Mouse (Mus musculus): ENCODE data around the gene Il34. TPM values are rescaled to one million over a fixed set of nuclear protein-coding genes. Genes with fewer than 3 reads are reported as not detected.
"Not testable (repeated sequence)": the region's sequence is repeated elsewhere in the genome, so short reads cannot be mapped to it uniquely, and the experiment has no call there.

Gene Il34
- polyA plus RNA-seq, 1 experiment from 2014 or later: 1.3 TPM

- Histone ChIP-seq H3K9me3 (replicated peaks) (no peaks in the 10 kb centered on the region; the same call in 1 of the 2 replicates), H3K4me3 (no peak overlapping the region), H3K4me1 (no peaks in the 10 kb centered on the region), H3K27me3 (no peaks in the 10 kb centered on the region), H3K9ac (no peak overlapping the region), H3K4me2 (no peak overlapping the region), H3K27ac (no peak overlapping the region), H3K36me3 (ENCODE audit: poor library complexity, severe bottlenecking) (no peaks in the 10 kb centered on the region)
- 84% methylated on average over 6 of the region's 6 CpGs for whole genome bisulfite sequencing
- ATAC-seq: no peak
Measured at GRCm38 (mm10) chr8:110790270-110790669, 15.5 kb downstream of the Il34 start.

- no peaks in the 10 kb centered on the region for H3K36me3 ChIP-seq (ENCODE audit: poor library complexity, severe bottlenecking)
- 52% methylated on average over 12 of the region's 12 CpGs for WGBS
- no peak overlapping the region for H3K9ac ChIP-seq
- no peaks in the 10 kb centered on the region for H3K4me1 ChIP-seq
- ATAC-seq: no peak
- no peak overlapping the region for H3K4me3 ChIP-seq
- H3K4me2 ChIP-seq: no peak overlapping the region
- no peaks in the 10 kb centered on the region for H3K27me3 ChIP-seq
- no peaks in the 10 kb centered on the region for H3K9me3 ChIP-seq (replicated peaks)
- H3K27ac ChIP-seq: no peak overlapping the region
Measured at GRCm38 (mm10) chr8:110789571-110789970, 16.2 kb downstream of the Il34 start.

GRCm38 (mm10) chr8:110788981-110789380 is 16.7 kb downstream of the Il34 start:
- no peaks in the 10 kb centered on the region for H3K9me3 ChIP-seq (replicated peaks)
- H3K27me3 ChIP-seq: no peaks in the 10 kb centered on the region
- H3K27ac ChIP-seq: no peak overlapping the region
- H3K4me2 ChIP-seq: no peak overlapping the region
- no peaks in the 10 kb centered on the region for H3K36me3 ChIP-seq (ENCODE audit: poor library complexity, severe bottlenecking)
- WGBS: 73% methylated on average over 12 of the region's 12 CpGs
- H3K4me3 ChIP-seq: no peak overlapping the region
- no peak for ATAC-seq
- H3K9ac ChIP-seq: no peak overlapping the region
- H3K4me1 ChIP-seq: no peaks in the 10 kb centered on the region

GRCm38 (mm10) chr8:110787411-110787954 is 18.2 kb downstream of the Il34 start:
- 87% methylated on average over 9 of the region's 9 CpGs for WGBS
- H3K36me3 ChIP-seq (ENCODE audit: poor library complexity, severe bottlenecking): no peaks in the 10 kb centered on the region

GRCm38 (mm10) chr8:110786934-110787333 is 18.8 kb downstream of the Il34 start:
- Histone ChIP-seq H3K4me2 (no peak overlapping the region), H3K27me3 (no peaks in the 10 kb centered on the region), H3K4me3 (no peak overlapping the region), H3K9me3 (replicated peaks) (no peaks in the 10 kb centered on the region), H3K27ac (no peak overlapping the region), H3K4me1 (no peaks in the 10 kb centered on the region), H3K36me3 (ENCODE audit: poor library complexity, severe bottlenecking) (no peaks in the 10 kb centered on the region), H3K9ac (no peak overlapping the region)
- ATAC-seq: no peak
- WGBS: 88% methylated on average over 8 of the region's 8 CpGs

More at GRCm38 (mm10) chr8:110787411-110787954, 18.2 kb downstream of the Il34 start:
- Histone ChIP-seq H3K9me3 (replicated peaks) (no peaks in the 10 kb centered on the region), H3K27ac (no peak overlapping the region), H3K27me3 (no peaks in the 10 kb centered on the region), H3K4me3 (no peak overlapping the region), H3K4me1 (no peaks in the 10 kb centered on the region), H3K9ac (no peak overlapping the region), H3K4me2 (no peak overlapping the region)
- ATAC-seq: no peak

- H3K4me2 ChIP-seq; H3K27me3 ChIP-seq; H3K9ac ChIP-seq; H3K4me3 ChIP-seq; ATAC-seq; H3K9me3 ChIP-seq (replicated peaks); H3K4me1 ChIP-seq; H3K36me3 ChIP-seq (ENCODE audit: poor library complexity, severe bottlenecking); H3K27ac ChIP-seq: not testable (repeated sequence)
- WGBS: 79% methylated on average over 7 of the region's 7 CpGs
Measured at GRCm38 (mm10) chr8:110786501-110786900, 19.2 kb downstream of the Il34 start.

- Histone ChIP-seq H3K9me3 (replicated peaks) (no peaks in the 10 kb centered on the region), H3K27ac (no peak overlapping the region), H3K4me3 (no peak overlapping the region), H3K27me3 (no peaks in the 10 kb centered on the region), H3K9ac (no peak overlapping the region), H3K4me2 (no peak overlapping the region), H3K4me1 (no peaks in the 10 kb centered on the region), H3K36me3 (ENCODE audit: poor library complexity, severe bottlenecking) (no peaks in the 10 kb centered on the region)
- 62% methylated on average over 2 of the region's 2 CpGs for WGBS
- ATAC-seq: no peak
Measured at GRCm38 (mm10) chr8:110785366-110785765, 20.4 kb downstream of the Il34 start.

GRCm38 (mm10) chr8:110779924-110780718 is 25.6 kb downstream of the Il34 start:
- no peak overlapping the region for H3K27ac ChIP-seq
- H3K9ac ChIP-seq: no peak overlapping the region
- no peaks in the 10 kb centered on the region for H3K9me3 ChIP-seq (replicated peaks)
- no peak overlapping the region for H3K4me2 ChIP-seq
- H3K36me3 ChIP-seq (ENCODE audit: poor library complexity, severe bottlenecking): no peaks in the 10 kb centered on the region
- H3K4me1 ChIP-seq: no peaks in the 10 kb centered on the region
- 87% methylated on average over 13 of the region's 13 CpGs for WGBS
- H3K27me3 ChIP-seq: no peaks in the 10 kb centered on the region
- ATAC-seq: no peak
- no peak overlapping the region for H3K4me3 ChIP-seq

- H3K4me3 ChIP-seq: no peak overlapping the region
- ATAC-seq: no peak
- no peaks in the 10 kb centered on the region for H3K27me3 ChIP-seq
- H3K9me3 ChIP-seq (replicated peaks): no peaks in the 10 kb centered on the region
- no peak overlapping the region for H3K9ac ChIP-seq
- H3K36me3 ChIP-seq (ENCODE audit: poor library complexity, severe bottlenecking): no peaks in the 10 kb centered on the region
- H3K4me1 ChIP-seq: no peaks in the 10 kb centered on the region
- no peak overlapping the region for H3K27ac ChIP-seq
- 93% methylated on average over 3 of the region's 3 CpGs for WGBS
- no peak overlapping the region for H3K4me2 ChIP-seq
Measured at GRCm38 (mm10) chr8:110776335-110776734, 29.4 kb downstream of the Il34 start.

GRCm38 (mm10) chr8:110775721-110776120 is 30.0 kb downstream of the Il34 start:
- H3K9me3 ChIP-seq (replicated peaks): no peaks in the 10 kb centered on the region
- H3K27ac ChIP-seq: no peak overlapping the region
- no peak overlapping the region for H3K9ac ChIP-seq
- H3K4me3 ChIP-seq: no peak overlapping the region
- no peak overlapping the region for H3K4me2 ChIP-seq
- H3K4me1 ChIP-seq: no peaks in the 10 kb centered on the region
- no peaks in the 10 kb centered on the region for H3K27me3 ChIP-seq
- 89% methylated on average over 3 of the region's 3 CpGs for WGBS
- ATAC-seq: no peak
- H3K36me3 ChIP-seq (ENCODE audit: poor library complexity, severe bottlenecking): no peaks in the 10 kb centered on the region

- Histone ChIP-seq H3K36me3 (ENCODE audit: poor library complexity, severe bottlenecking) (no peaks in the 10 kb centered on the region), H3K27me3 (no peaks in the 10 kb centered on the region), H3K4me2 (no peak overlapping the region), H3K4me3 (no peak overlapping the region), H3K27ac (no peak overlapping the region), H3K9ac (no peak overlapping the region), H3K9me3 (replicated peaks) (no peaks in the 10 kb centered on the region), H3K4me1 (no peaks in the 10 kb centered on the region)
- WGBS: 77% methylated on average over 8 of the region's 8 CpGs
- no peak for ATAC-seq
Measured at GRCm38 (mm10) chr8:110775316-110775715, 30.4 kb downstream of the Il34 start.

- Histone ChIP-seq H3K9me3 (replicated peaks) (no peaks in the 10 kb centered on the region), H3K4me3 (no peak overlapping the region), H3K9ac (no peak overlapping the region), H3K27ac (no peak overlapping the region), H3K4me2 (no peak overlapping the region), H3K27me3 (no peaks in the 10 kb centered on the region), H3K4me1 (no peaks in the 10 kb centered on the region), H3K36me3 (ENCODE audit: poor library complexity, severe bottlenecking) (no peaks in the 10 kb centered on the region)
- 81% methylated on average over 6 of the region's 6 CpGs for WGBS
- ATAC-seq: no peak
Measured at GRCm38 (mm10) chr8:110774725-110775124, 31.0 kb downstream of the Il34 start.

GRCm38 (mm10) chr8:110774047-110774446 is 31.7 kb downstream of the Il34 start:
- Histone ChIP-seq H3K27ac (no peak overlapping the region), H3K9me3 (replicated peaks) (no peaks in the 10 kb centered on the region), H3K4me2 (no peak overlapping the region), H3K27me3 (no peaks in the 10 kb centered on the region), H3K4me3 (no peak overlapping the region), H3K36me3 (ENCODE audit: poor library complexity, severe bottlenecking) (no peaks in the 10 kb centered on the region), H3K4me1 (no peaks in the 10 kb centered on the region), H3K9ac (no peak overlapping the region)
- WGBS: 86% methylated on average over 3 of the region's 3 CpGs
- no peak for ATAC-seq

Data from forebrain, embryonic 13.5 days (tissue).